Mouse (Mus musculus) gastrocnemius, postnatal 4 days (tissue): Measurements from ENCODE around the gene Cacng1. TPM values are rescaled to one million over a fixed set of nuclear protein-coding genes. Genes with fewer than 3 reads are reported as not detected.

ENCODE experiments used
- DNase-seq, 2 experiments: peaks; one replicate each; pipeline ENCODE4 v3.0.0; 2021 to 2022; ENCODE audit warnings: low spot score in 2 of 2, mixed read lengths in 2 of 2
- total RNA-seq, 2 experiments: library from RNA; stranded (reverse); gene quantifications; 2 replicates each; pipeline ENCODE4 v1.2.3; 2021

Cacng1 gene
- total RNA-seq, 2 experiments from 2014 or later = 398 to 455 TPM

DNA sequence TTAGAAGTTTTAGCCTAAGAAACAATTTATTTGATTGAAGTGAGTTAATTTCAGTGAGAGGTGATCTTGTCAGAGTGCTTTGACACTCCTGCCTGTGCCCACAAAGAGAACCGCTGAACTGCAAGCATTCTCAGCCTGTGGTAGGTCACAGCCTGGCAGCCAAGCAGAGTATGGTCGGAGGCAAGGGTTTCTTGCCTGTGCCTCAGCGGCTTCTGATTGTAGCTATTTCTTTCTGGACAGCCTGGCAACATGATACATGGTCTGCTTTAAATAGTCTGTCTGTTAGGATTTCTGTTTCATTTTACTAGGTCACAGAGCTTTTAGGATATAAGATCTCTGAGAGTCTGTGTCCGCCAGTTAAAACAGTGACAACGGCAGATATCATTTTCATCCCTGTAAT, 53.7 kb downstream of the Cacng1 start:
- no peak for DNase-seq

DNA sequence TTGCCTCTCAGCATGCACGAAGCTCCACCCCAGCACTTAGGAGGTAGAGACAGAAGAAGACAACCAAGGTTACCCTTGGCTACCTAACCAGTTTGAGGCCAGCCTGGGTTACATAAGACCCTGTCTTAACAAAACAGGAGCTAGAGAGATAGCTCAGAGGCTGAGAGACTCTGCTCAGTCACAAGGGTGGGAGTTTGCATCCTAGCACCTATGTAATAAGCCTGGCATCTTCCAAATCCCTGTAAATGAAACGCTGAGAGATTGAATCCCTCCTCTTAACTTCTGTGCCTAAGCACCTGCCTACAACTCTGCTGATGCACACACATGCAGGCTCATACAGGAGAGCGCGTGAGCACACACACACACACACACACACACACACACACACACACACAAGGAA, 55.9 kb downstream of the Cacng1 start:
- DNase-seq = no peak

DNA sequence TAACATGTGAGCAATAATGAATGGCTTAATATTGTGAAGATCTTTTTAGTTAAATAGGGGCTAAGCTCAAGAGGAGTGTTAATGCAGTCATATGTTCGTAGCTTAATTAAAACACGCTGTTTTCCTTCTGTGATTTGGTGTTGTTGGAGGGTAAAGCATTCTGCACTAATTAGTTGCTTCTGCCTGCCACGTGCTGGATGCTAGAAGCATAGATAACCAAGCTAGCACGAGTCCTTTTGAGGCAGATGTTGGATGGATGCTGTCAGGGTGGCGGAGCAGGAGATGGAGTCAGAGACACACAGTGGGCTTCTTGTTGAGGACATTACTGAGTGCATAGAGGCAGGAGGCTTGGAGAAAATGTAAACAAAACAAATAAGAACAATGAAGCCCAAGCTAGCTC, 59.2 kb downstream of the Cacng1 start:
- no peak for DNase-seq

DNA sequence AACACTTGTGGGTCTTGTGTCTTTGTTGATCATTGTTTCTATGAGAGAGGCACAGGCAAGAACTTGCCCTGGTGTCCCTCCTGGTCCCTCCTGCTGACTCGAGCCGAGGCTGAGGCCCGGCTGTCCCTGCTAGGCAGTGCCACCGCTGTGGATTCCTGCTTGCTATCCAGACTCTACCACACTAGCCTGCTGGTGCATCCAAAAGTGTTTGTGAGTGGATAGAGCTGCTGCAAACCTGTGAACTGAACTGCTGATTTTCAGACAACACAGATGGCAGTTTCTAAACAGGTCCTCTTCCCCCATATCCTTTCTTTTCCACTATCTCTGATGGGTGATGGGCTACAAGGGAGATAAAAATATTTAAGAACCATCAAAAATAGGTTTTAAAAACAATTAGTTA, 60.8 kb downstream of the Cacng1 start:
- DNase-seq = no peak

Other genes starting within 250 kb of the Cacng1 start
- 10 to 100 TPM; 53.0 to 58.2 TPM for gene Pitpnc1, start 245.8 kb downstream of the Cacng1 start, total RNA-seq
- gene Psmd12, start 237.0 kb downstream of the Cacng1 start, total RNA-seq = 100 to 1,000 TPM in 1 of 2 experiments, 10 to 100 TPM in 1; 83.7 to 107 TPM
- gene Helz, start 168.6 kb downstream of the Cacng1 start, total RNA-seq = 10 to 100 TPM; 26.1 to 28.8 TPM
- gene Cacng4, start 78.0 kb upstream of the Cacng1 start, total RNA-seq = 1 to 10 TPM in 1 of 2 experiments, under 1 TPM in 1; 0.96 to 1.2 TPM
- under 1 TPM; 0.22 to 0.26 TPM for gene Cacng5, start 198.5 kb upstream of the Cacng1 start, total RNA-seq